Mouse (Mus musculus) myocyte (in vitro differentiated cells): ENCODE data around the gene Slc7a10.

Source experiments
- POLR2A ChIP-seq: IDR thresholded peaks from one replicate; pipeline ENCODE4 v1.6.1; 2011; ENCODE audit warnings: low read depth, mild to moderate bottlenecking, control low read depth, moderate library complexity; ENCODE audit not compliant: insufficient read length
- SRF ChIP-seq: IDR thresholded peaks from one replicate; pipeline ENCODE4 v1.6.1; 2011; ENCODE audit warnings: low read depth; ENCODE audit not compliant: control insufficient read depth, insufficient read length
- TCF3 ChIP-seq: IDR thresholded peaks from one replicate; pipeline ENCODE4 v1.6.1; 2011; ENCODE audit warnings: low read depth, control low read depth; ENCODE audit not compliant: insufficient read length
- USF1 ChIP-seq: IDR thresholded peaks from one replicate; pipeline ENCODE4 v1.6.1; 2011; ENCODE audit warnings: low read depth, mild to moderate bottlenecking, control low read depth, moderate library complexity

GRCm38 (mm10) chr7:35172519-35172918 lies 13.7 kb upstream of the Slc7a10 start:
- TF ChIP-seq TCF3 = no peak
- no peak for TF ChIP-seq POLR2A
- TF ChIP-seq SRF = no peak
- no peak for TF ChIP-seq USF1
